30 mouse cellular contexts compared by ENCODE assay signal in genomic region chr12:87002209-87002608, GRCm38 (mm10). TPM values are rescaled to one million over a fixed set of nuclear protein-coding genes. Genes with fewer than 3 reads are reported as not detected.
"Had no signal": no experiment of that assay in that cellular context is flagged by ENCODE, and none has a peak within 500 bp of the region (broad histone marks: within the 10 kb centered on the region; RNA-seq: fewer than 3 reads in every experiment).

No protein-coding gene starts in this region.

- H3K27me3 ChIP-seq: kidney, embryonic 15.5 days had no signal

- H3K4me2 ChIP-seq: heart, embryonic 13.5 days; heart, embryonic 15.5 days; hindbrain, embryonic 14.5 days; kidney, embryonic 15.5 days; limb, embryonic 13.5 days; limb, embryonic 15.5 days; liver, embryonic 12.5 days had no signal

- H3K9ac ChIP-seq: heart, embryonic 13.5 days; heart, embryonic 15.5 days; hindbrain, embryonic 14.5 days; kidney, embryonic 15.5 days; limb, embryonic 13.5 days; limb, embryonic 15.5 days; liver, embryonic 12.5 days; liver, embryonic 14.5 days had no signal

- H3K4me1 ChIP-seq: kidney, embryonic 15.5 days; limb, embryonic 13.5 days; limb, embryonic 15.5 days; liver, embryonic 12.5 days had no signal

- ATAC-seq: hindbrain, embryonic 16.5 days; intestine, embryonic 16.5 days; liver, embryonic 12.5 days had no signal

- DNase-seq: gastrocnemius, postnatal 14 days; gastrocnemius, postnatal 36 days; heart, adult 18-20 months; heart, postnatal 14 days; heart, postnatal 36 days; kidney, adult 11 months; kidney, adult 2 months; kidney, adult 9 months; kidney, postnatal 14 days; kidney, postnatal 36 days; layer of hippocampus, adult 9-11 months; layer of hippocampus, postnatal 36 days; left cerebral cortex, postnatal 4 days had no signal

- H3K36me3 ChIP-seq: heart, embryonic 10.5 days; heart, embryonic 13.5 days; heart, embryonic 15.5 days; kidney, embryonic 15.5 days; limb, embryonic 13.5 days; limb, embryonic 15.5 days; liver, embryonic 12.5 days had no signal

- H3K9me3 ChIP-seq: heart, embryonic 10.5 days; heart, embryonic 13.5 days; heart, embryonic 15.5 days; kidney, embryonic 15.5 days; limb, embryonic 13.5 days; limb, embryonic 15.5 days; liver, embryonic 12.5 days had no signal

- H3K4me3 ChIP-seq: heart, embryonic 10.5 days; heart, embryonic 13.5 days; heart, embryonic 15.5 days; kidney, embryonic 15.5 days; limb, embryonic 13.5 days; limb, embryonic 15.5 days; liver, embryonic 12.5 days had no signal

- H3K27ac ChIP-seq: heart, embryonic 10.5 days; heart, embryonic 13.5 days; heart, embryonic 15.5 days; hindbrain, embryonic 14.5 days; kidney, embryonic 15.5 days; kidney, postnatal 0 days; limb, embryonic 13.5 days; limb, embryonic 15.5 days; liver, embryonic 12.5 days; liver, embryonic 14.5 days had no signal

RNA-seq across cellular contexts. Expression of gene Zdhhc22, which starts 12.0 kb away (rescaled TPM):
- polyA plus RNA-seq: gonadal fat pad, adult 2 months; heart, embryonic 10.5 days; heart, embryonic 15.5 days; heart, postnatal 0 days; large intestine, adult 2 months; limb, embryonic 13.5 days; limb, embryonic 15.5 days; liver, adult 2 months; liver, embryonic 12.5 days; liver, embryonic 14.5 days had no signal

RNA-seq across cellular contexts. Expression of gene Tmem63c, which starts 18.9 kb away (rescaled TPM):
- polyA plus RNA-seq: heart, embryonic 13.5 days; heart, postnatal 0 days; limb, embryonic 11.5 days; limb, embryonic 15.5 days; liver, adult 2 months; liver, embryonic 12.5 days; liver, embryonic 14.5 days had no signal
